Mouse (Mus musculus): ENCODE data around the gene Apol11a. TPM values are rescaled to one million over a fixed set of nuclear protein-coding genes. Genes with fewer than 3 reads are reported as not detected.
A peak's percentile ranks its signal among the peaks of the same experiment; 100 is the strongest.
"Not testable (repeated sequence)": the region's sequence is repeated elsewhere in the genome, so short reads cannot be mapped to it uniquely, and the experiment has no call there.

Apol11a gene
- polyA plus RNA-seq (2012; rRNA removed) = 0.15 and 0.22 TPM in 2 replicates

- not testable (repeated sequence) for H3K4me3 ChIP-seq (ENCODE audit: control insufficient read depth, low read depth, low read length)
Measured at GRCm38 (mm10) chr15:77507966-77508365, at the start of gene Apol11a. TSS of gene Apol11a (plus strand) at chr15:77508271.

GRCm38 (mm10) chr15:77474699-77475390 is 33.2 kb upstream of the Apol11a start:
- not testable (repeated sequence) for H3K4me1 ChIP-seq (ENCODE audit: control insufficient read depth, insufficient read depth, low read length); H3K4me3 ChIP-seq (ENCODE audit: control insufficient read depth, low read depth, low read length); H3K27ac ChIP-seq (ENCODE audit: control insufficient read depth, insufficient read depth, low read depth, low read length); H3K27me3 ChIP-seq (ENCODE audit: control insufficient read depth, insufficient read depth, low read length); H3K36me3 ChIP-seq (ENCODE audit: control insufficient read depth, insufficient read depth, low read length)

More at GRCm38 (mm10) chr15:77507966-77508365, at the start of gene Apol11a:
- H3K27me3 ChIP-seq (ENCODE audit: control insufficient read depth, insufficient read depth, low read length); H3K36me3 ChIP-seq (ENCODE audit: control insufficient read depth, insufficient read depth, low read length); H3K4me1 ChIP-seq (ENCODE audit: control insufficient read depth, insufficient read depth, low read length); H3K27ac ChIP-seq (ENCODE audit: control insufficient read depth, insufficient read depth, low read depth, low read length): not testable (repeated sequence)

- not testable (repeated sequence) for H3K27ac ChIP-seq (ENCODE audit: control insufficient read depth, insufficient read depth, low read depth, low read length); H3K4me1 ChIP-seq (ENCODE audit: control insufficient read depth, insufficient read depth, low read length); H3K27me3 ChIP-seq (ENCODE audit: control insufficient read depth, insufficient read depth, low read length); H3K4me3 ChIP-seq (ENCODE audit: control insufficient read depth, low read depth, low read length); H3K36me3 ChIP-seq (ENCODE audit: control insufficient read depth, insufficient read depth, low read length)
Measured at GRCm38 (mm10) chr15:77476693-77477092, 31.4 kb upstream of the Apol11a start, which contains the start of gene Apol10a. TSS of gene Apol10a (plus strand) at chr15:77477047.

- TF ChIP-seq POLR2A (IDR thresholded peaks at IDR 0.05; ENCODE audit: control insufficient read depth, low read depth, low read length) (no peak), CTCF (IDR thresholded peaks at IDR 0.05; ENCODE audit: control insufficient read depth, insufficient read depth, insufficient replicate concordance, low read depth, low read length) (no peak)
- no peaks in the 10 kb centered on the region for H3K27me3 ChIP-seq (ENCODE audit: control insufficient read depth, insufficient read depth, low read length)
- H3K27ac ChIP-seq (ENCODE audit: control insufficient read depth, insufficient read depth, low read depth, low read length) = no peak overlapping the region
- H3K4me1 ChIP-seq (ENCODE audit: control insufficient read depth, insufficient read depth, low read length) = no peaks in the 10 kb centered on the region
- H3K4me3 ChIP-seq (ENCODE audit: control insufficient read depth, low read depth, low read length) = no peak overlapping the region
- no peaks in the 10 kb centered on the region for H3K36me3 ChIP-seq (ENCODE audit: control insufficient read depth, insufficient read depth, low read length)
Measured at GRCm38 (mm10) chr15:77482140-77482794, 25.8 kb upstream of the Apol11a start.

GRCm38 (mm10) chr15:77493181-77493580 is 14.9 kb upstream of the Apol11a start:
- not testable (repeated sequence) for H3K36me3 ChIP-seq (ENCODE audit: control insufficient read depth, insufficient read depth, low read length); H3K27me3 ChIP-seq (ENCODE audit: control insufficient read depth, insufficient read depth, low read length); H3K4me3 ChIP-seq (ENCODE audit: control insufficient read depth, low read depth, low read length); H3K27ac ChIP-seq (ENCODE audit: control insufficient read depth, insufficient read depth, low read depth, low read length); H3K4me1 ChIP-seq (ENCODE audit: control insufficient read depth, insufficient read depth, low read length)

GRCm38 (mm10) chr15:77494694-77495093 is 13.4 kb upstream of the Apol11a start:
- H3K4me1 ChIP-seq (ENCODE audit: control insufficient read depth, insufficient read depth, low read length); H3K36me3 ChIP-seq (ENCODE audit: control insufficient read depth, insufficient read depth, low read length); H3K4me3 ChIP-seq (ENCODE audit: control insufficient read depth, low read depth, low read length); H3K27me3 ChIP-seq (ENCODE audit: control insufficient read depth, insufficient read depth, low read length); H3K27ac ChIP-seq (ENCODE audit: control insufficient read depth, insufficient read depth, low read depth, low read length): not testable (repeated sequence)

- not testable (repeated sequence) for H3K27ac ChIP-seq (ENCODE audit: control insufficient read depth, insufficient read depth, low read depth, low read length); H3K36me3 ChIP-seq (ENCODE audit: control insufficient read depth, insufficient read depth, low read length); H3K4me3 ChIP-seq (ENCODE audit: control insufficient read depth, low read depth, low read length)
Measured at GRCm38 (mm10) chr15:77520596-77520995, 12.5 kb downstream of the Apol11a start.

GRCm38 (mm10) chr15:77523186-77523843 is 15.2 kb downstream of the Apol11a start:
- H3K27me3 ChIP-seq (ENCODE audit: control insufficient read depth, insufficient read depth, low read length); H3K36me3 ChIP-seq (ENCODE audit: control insufficient read depth, insufficient read depth, low read length); H3K4me1 ChIP-seq (ENCODE audit: control insufficient read depth, insufficient read depth, low read length); H3K4me3 ChIP-seq (ENCODE audit: control insufficient read depth, low read depth, low read length); H3K27ac ChIP-seq (ENCODE audit: control insufficient read depth, insufficient read depth, low read depth, low read length): not testable (repeated sequence)
- TF ChIP-seq CTCF (IDR thresholded peaks at IDR 0.05; ENCODE audit: control insufficient read depth, insufficient read depth, insufficient replicate concordance, low read depth, low read length) = peak; percentile 44; the same call in 1 of the 2 replicates

More at GRCm38 (mm10) chr15:77520596-77520995, 12.5 kb downstream of the Apol11a start:
- H3K27me3 ChIP-seq (ENCODE audit: control insufficient read depth, insufficient read depth, low read length); H3K4me1 ChIP-seq (ENCODE audit: control insufficient read depth, insufficient read depth, low read length): not testable (repeated sequence)
